In genomic region chr1:191878518-191878921, GRCm38 (mm10) we compare ENCODE assay signal across 12 mouse cellular contexts. TPM values are rescaled to one million over a fixed set of nuclear protein-coding genes. Genes with fewer than 3 reads are reported as not detected.
DNase-seq lines count a peak whose midpoint lies in the region; ATAC-seq lines count a peak whose summit lies in the region.
"Had no signal": no experiment of that assay in that cellular context is flagged by ENCODE, and none has a peak within 500 bp of the region (broad histone marks: within the 10 kb centered on the region; RNA-seq: fewer than 3 reads in every experiment).

No protein-coding gene starts in this region.

- no peaks in the 10 kb centered on the region for H3K36me3 ChIP-seq in hindbrain, embryonic 15.5 days
- no peaks in the 10 kb centered on the region for H3K36me3 ChIP-seq in hindbrain, embryonic 14.5 days (replicated peaks; ENCODE audit: control insufficient read depth, insufficient read depth)
- H3K36me3 ChIP-seq in megakaryocyte, embryonic 14.5 days (replicated peaks; ENCODE audit: low read length): peaks cover 2% of the 10 kb centered on the region
- H3K36me3 ChIP-seq: limb, embryonic 12.5 days; neural tube, embryonic 13.5 days had no signal

- no peak overlapping the region for H3K27ac ChIP-seq in hindbrain, embryonic 15.5 days (replicated peaks)
- H3K27ac ChIP-seq in hindbrain, embryonic 14.5 days: no peak overlapping the region
- H3K27ac ChIP-seq: limb, embryonic 12.5 days; neural tube, embryonic 13.5 days had no signal

- H3K9ac ChIP-seq in hindbrain, embryonic 15.5 days: no peak overlapping the region
- no peak overlapping the region for H3K9ac ChIP-seq in hindbrain, embryonic 14.5 days
- H3K9ac ChIP-seq: limb, embryonic 12.5 days; neural tube, embryonic 13.5 days had no signal

- no peaks in the 10 kb centered on the region for H3K4me1 ChIP-seq in hindbrain, embryonic 15.5 days (replicated peaks)
- H3K4me1 ChIP-seq in hindbrain, embryonic 14.5 days (replicated peaks; ENCODE audit: control insufficient read depth, insufficient read depth, low read length): no peaks in the 10 kb centered on the region
- peaks cover 100% of the 10 kb centered on the region for H3K4me1 ChIP-seq in megakaryocyte, embryonic 14.5 days

- intact Hi-C loops in heart, postnatal 10 days (cut with DNase I): loop anchor here (10.0 kb wide), 1 partner anchor 1286 kb away; the partner anchor contains the start of gene A130010J15Rik

- 0 out of 2 replicates have a peak, but pooled peaks have one; percentile 45 for ATAC-seq in hindbrain, embryonic 15.5 days (ENCODE audit: low FRiP score, low read depth)
- ATAC-seq in hindbrain, embryonic 14.5 days (ENCODE audit: low FRiP score): no peak
- no peak for ATAC-seq in megakaryocyte, adult 5-6 weeks (ENCODE audit: poor library complexity, severe bottlenecking)

- no peak overlapping the region for H3K4me3 ChIP-seq in hindbrain, embryonic 15.5 days
- no peak overlapping the region for H3K4me3 ChIP-seq in hindbrain, embryonic 14.5 days (replicated peaks; ENCODE audit: low read length)
- H3K4me3 ChIP-seq in megakaryocyte, embryonic 14.5 days (replicated peaks): peak overlapping the region; percentile 72
- H3K4me3 ChIP-seq: limb, embryonic 12.5 days; neural tube, embryonic 13.5 days had no signal

- H3K27me3 ChIP-seq in hindbrain, embryonic 15.5 days: no peaks in the 10 kb centered on the region
- H3K27me3 ChIP-seq in hindbrain, embryonic 14.5 days (ENCODE audit: control insufficient read depth, insufficient read depth, low read length): no peaks in the 10 kb centered on the region
- H3K27me3 ChIP-seq in megakaryocyte, embryonic 14.5 days (replicated peaks): peaks cover 9% of the 10 kb centered on the region
- H3K27me3 ChIP-seq: limb, embryonic 12.5 days; neural tube, embryonic 13.5 days had no signal

- no peaks in the 10 kb centered on the region for H3K9me3 ChIP-seq in hindbrain, embryonic 15.5 days
- no peaks in the 10 kb centered on the region for H3K9me3 ChIP-seq in hindbrain, embryonic 14.5 days (ENCODE audit: control insufficient read depth, low read length)
- H3K9me3 ChIP-seq in megakaryocyte, embryonic 14.5 days: no peaks in the 10 kb centered on the region
- H3K9me3 ChIP-seq: limb, embryonic 12.5 days; neural tube, embryonic 13.5 days had no signal

- peak; percentile 28 to 38 for DNase-seq in cerebellum, postnatal 10 days
- DNase-seq in cerebellum, adult 9-10 months: no peak
- DNase-seq in hindbrain, embryonic 14.5 days (ENCODE audit: low spot score): no peak
- peak; percentile 53 to 60 for DNase-seq in heart, postnatal 10 days
- no peak for DNase-seq in gastrocnemius, postnatal 10 days
- DNase-seq: cerebellum, adult 8-10 months; thymus, adult 18-20 months had no signal

- H3K4me2 ChIP-seq in hindbrain, embryonic 15.5 days: no peak overlapping the region
- H3K4me2 ChIP-seq in hindbrain, embryonic 14.5 days (replicated peaks): no peak overlapping the region
- H3K4me2 ChIP-seq: limb, embryonic 12.5 days; neural tube, embryonic 13.5 days had no signal

- 62% methylated on average over 4 of the region's 4 CpGs for WGBS in hindbrain, embryonic 15.5 days
- 61% methylated on average over 4 of the region's 4 CpGs for WGBS in hindbrain, embryonic 14.5 days

RNA-seq across cellular contexts. Expression of gene Slc30a1, which starts 28.0 kb away (rescaled TPM):
- 4.2 and 4.5 TPM in 2 replicates for polyA plus RNA-seq in hindbrain, embryonic 15.5 days (2015; fragmentation: Nextera tagmentation; extraction: Ambion mirVana)
- polyA plus RNA-seq in hindbrain, embryonic 14.5 days (2014; fragmentation: Nextera tagmentation; extraction: Ambion mirVana): 3.5 and 3.7 TPM in 2 replicates
- 22.9 and 46.4 TPM in 2 replicates for polyA plus RNA-seq in megakaryocyte, embryonic 14.5 days (2012; ENCODE audit: insufficient read depth, low replicate concordance)
- total RNA-seq in megakaryocyte, adult 5-6 weeks (2015): 10.1 TPM in 2 replicates
- total RNA-seq in megakaryocyte, adult 5-6 weeks (2017): 11.2 and 12.1 TPM in 2 replicates
- 10 to 100 TPM; 26.3 to 31.3 TPM for total RNA-seq in heart, postnatal 10 days (2021)
- 1 to 10 TPM; 7.5 to 8.9 TPM for total RNA-seq in gastrocnemius, postnatal 10 days (2021)

RNA-seq across cellular contexts. Expression of gene Nek2, which starts 57.3 kb away (rescaled TPM):
- polyA plus RNA-seq in hindbrain, embryonic 15.5 days (2015; fragmentation: Nextera tagmentation; extraction: Ambion mirVana): 8.6 and 11.1 TPM in 2 replicates
- polyA plus RNA-seq in hindbrain, embryonic 14.5 days (2014; fragmentation: Nextera tagmentation; extraction: Ambion mirVana): 6.2 and 7.4 TPM in 2 replicates
- 1.6 and 1.7 TPM in 2 replicates for polyA plus RNA-seq in megakaryocyte, embryonic 14.5 days (2012; ENCODE audit: insufficient read depth, low replicate concordance)
- 19.9 and 25.9 TPM in 2 replicates for total RNA-seq in megakaryocyte, adult 5-6 weeks (2015)
- 33.7 and 45.2 TPM in 2 replicates for total RNA-seq in megakaryocyte, adult 5-6 weeks (2017)
- 1 to 10 TPM; 7.0 to 8.5 TPM for total RNA-seq in heart, postnatal 10 days (2021)
- 1 to 10 TPM; 4.7 to 4.9 TPM for total RNA-seq in gastrocnemius, postnatal 10 days (2021)

Comparison
In these comparisons a context has a peak if more than half of its experiments do, and no peak if none do; other contexts are left out.
1. DNase-seq: peak in cerebellum, postnatal 10 days (2 of 2) and heart, postnatal 10 days (2 of 2); none in cerebellum, adult 9-10 months (single experiment), hindbrain, embryonic 14.5 days (single experiment) and gastrocnemius, postnatal 10 days (single experiment).